Mouse (Mus musculus) heart, postnatal 0 days (tissue): ENCODE results near the gene Itga1.

ENCODE experiments used
- CTCF ChIP-seq: IDR thresholded peaks from 2 replicates; pipeline ENCODE4 v1.5.1; 2016; ENCODE audit warnings: antibody characterized with exemption, control low read depth, low read depth
- EP300 ChIP-seq: IDR thresholded peaks from 2 replicates; pipeline ENCODE4 v1.6.1; 2016; ENCODE audit warnings: antibody characterized with exemption, low read depth

GRCm38 (mm10) chr13:115127826-115128225, 26.1 kb upstream of the Itga1 start:
- TF ChIP-seq CTCF: no peak
- TF ChIP-seq EP300: no peak
